In the genomic region with DNA sequence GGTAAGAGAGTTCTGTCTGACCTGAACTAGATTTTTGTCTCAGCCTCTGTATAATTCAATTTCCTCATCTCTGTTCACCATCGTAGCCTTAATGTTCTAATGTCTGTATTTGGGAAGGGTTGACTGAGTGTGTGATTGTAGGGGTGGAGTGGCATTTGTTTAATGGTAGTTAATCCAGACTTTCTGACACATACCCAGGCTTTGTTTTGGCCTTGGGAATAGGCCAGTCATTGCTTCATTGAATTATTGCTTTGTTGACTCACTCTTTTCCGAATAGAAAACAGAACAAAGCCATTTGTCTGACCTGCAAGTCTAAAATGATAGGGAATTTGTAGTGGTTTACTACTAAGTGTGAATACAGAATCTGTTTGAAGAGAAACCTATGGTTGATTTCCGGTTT, we compare ENCODE assay signal across 29 mouse cellular contexts.
A peak's percentile ranks its signal among the peaks of the same experiment; 100 is the strongest.
DNase-seq lines count a peak whose midpoint lies in the region; ATAC-seq and TF ChIP-seq lines count a peak whose summit lies in the region.
"Had no signal": no experiment of that assay in that cellular context is flagged by ENCODE, and none has a peak within 500 bp of the region (broad histone marks: within the 10 kb centered on the region; RNA-seq: fewer than 3 reads in every experiment).

No protein-coding gene starts in this region.

- 68% methylated on average over 3 of the region's 3 CpGs for WGBS in lung, postnatal 0 days
- 68% methylated on average over 3 of the region's 3 CpGs for WGBS in forebrain, embryonic 16.5 days

- peaks cover 10% of the 10 kb centered on the region; the same call in 1 of the 2 replicates for H3K4me1 ChIP-seq in lung, postnatal 0 days (ENCODE audit: insufficient read depth, low read depth, low read length)
- 0 out of 2 replicates have a peak, but pooled peaks cover 3% of the 10 kb centered on the region for H3K4me1 ChIP-seq in forebrain, embryonic 16.5 days (replicated peaks; ENCODE audit: control insufficient read depth, insufficient read depth, low read length)
- H3K4me1 ChIP-seq: forebrain, embryonic 15.5 days; hindbrain, embryonic 10.5 days; hindbrain, embryonic 15.5 days; kidney, embryonic 15.5 days; midbrain, embryonic 10.5 days; midbrain, embryonic 15.5 days had no signal

- no peak for TF ChIP-seq CTCF in gastrocnemius, adult 2 months (IDR thresholded peaks at IDR 0.05)
- no peak for TF ChIP-seq CTCF in lung, postnatal 0 days (IDR thresholded peaks at IDR 0.05)

- H3K4me2 ChIP-seq in lung, postnatal 0 days (replicated peaks; ENCODE audit: low read depth, low read length) = no peak overlapping the region
- no peak overlapping the region for H3K4me2 ChIP-seq in forebrain, embryonic 16.5 days (ENCODE audit: low read length)
- H3K4me2 ChIP-seq: forebrain, embryonic 15.5 days; heart, embryonic 13.5 days; hindbrain, embryonic 15.5 days; kidney, embryonic 15.5 days; midbrain, embryonic 15.5 days had no signal

- H3K27ac ChIP-seq in gastrocnemius, adult 2 months = peak overlapping the region; percentile 55
- no peak overlapping the region for H3K27ac ChIP-seq in lung, postnatal 0 days (ENCODE audit: low read length)
- no peak overlapping the region for H3K27ac ChIP-seq in forebrain, embryonic 16.5 days (ENCODE audit: low read length)
- H3K27ac ChIP-seq: forebrain, embryonic 15.5 days; heart, embryonic 13.5 days; hindbrain, embryonic 10.5 days; hindbrain, embryonic 15.5 days; kidney, embryonic 15.5 days; midbrain, embryonic 10.5 days; midbrain, embryonic 15.5 days had no signal

- DNase-seq in gastrocnemius, adult 2 months = no peak
- DNase-seq in gastrocnemius, adult 18-20 months (ENCODE audit: low spot score) = no peak
- DNase-seq in lung, postnatal 0 days (ENCODE audit: low spot score) = peak; percentile 49
- no peak for DNase-seq in lung, postnatal 36 days
- peak; percentile 61 for DNase-seq in fat pad, adult 2 months (ENCODE audit: extremely low read depth, low read depth, low spot score)
- no peak for DNase-seq in neural tube, embryonic 10.5 days (ENCODE audit: extremely low spot score, low spot score)
- DNase-seq: adrenal gland, postnatal 14 days; cerebellum, adult 11-12 months; cerebellum, postnatal 14 days; gastrocnemius, postnatal 14 days; heart, adult 18-20 months; heart, postnatal 10 days; kidney, adult 11 months; kidney, postnatal 25 days; liver; lung, adult 18-20 months; lung, postnatal 10 days; right cerebral cortex, postnatal 25 days; thymus, adult 18-20 months; thymus, postnatal 36 days had no signal

- intact Hi-C loops in gastrocnemius, adult 2 months (cut with DNase I) = no loop called here

- TF ChIP-seq EP300 in lung, postnatal 0 days (IDR thresholded peaks at IDR 0.05) = no peak

- H3K9me3 ChIP-seq in lung, postnatal 0 days (ENCODE audit: low read length) = no peaks in the 10 kb centered on the region
- H3K9me3 ChIP-seq in forebrain, embryonic 16.5 days (ENCODE audit: control insufficient read depth, low read length) = no peaks in the 10 kb centered on the region
- H3K9me3 ChIP-seq: forebrain, embryonic 15.5 days; heart, embryonic 13.5 days; hindbrain, embryonic 10.5 days; hindbrain, embryonic 15.5 days; kidney, embryonic 15.5 days; midbrain, embryonic 10.5 days; midbrain, embryonic 15.5 days had no signal

- no peak overlapping the region for H3K4me3 ChIP-seq in gastrocnemius, adult 2 months
- H3K4me3 ChIP-seq in lung, postnatal 0 days (ENCODE audit: low read depth, low read length) = no peak overlapping the region
- H3K4me3 ChIP-seq in forebrain, embryonic 16.5 days (replicated peaks; ENCODE audit: low read length) = no peak overlapping the region
- H3K4me3 ChIP-seq: forebrain, embryonic 15.5 days; heart, embryonic 13.5 days; hindbrain, embryonic 10.5 days; hindbrain, embryonic 15.5 days; kidney, embryonic 15.5 days; midbrain, embryonic 10.5 days; midbrain, embryonic 15.5 days had no signal

- ATAC-seq in lung, postnatal 0 days = no peak
- ATAC-seq in forebrain, embryonic 16.5 days = no peak
- ATAC-seq: forebrain, embryonic 15.5 days; inflammation-experienced regulatory T-cells, adult 6 months; midbrain, embryonic 15.5 days had no signal

- H3K36me3 ChIP-seq in lung, postnatal 0 days (ENCODE audit: insufficient read depth, low read length) = peaks cover 11% of the 10 kb centered on the region
- no peaks in the 10 kb centered on the region for H3K36me3 ChIP-seq in forebrain, embryonic 16.5 days (ENCODE audit: control insufficient read depth, insufficient read depth)
- H3K36me3 ChIP-seq: forebrain, embryonic 15.5 days; hindbrain, embryonic 15.5 days; midbrain, embryonic 15.5 days had no signal

- no peak overlapping the region for H3K9ac ChIP-seq in lung, postnatal 0 days (replicated peaks; ENCODE audit: low read depth)
- H3K9ac ChIP-seq in forebrain, embryonic 16.5 days (replicated peaks; ENCODE audit: low read depth, low read length) = no peak overlapping the region
- H3K9ac ChIP-seq: forebrain, embryonic 15.5 days; heart, embryonic 13.5 days; hindbrain, embryonic 15.5 days; kidney, embryonic 15.5 days; midbrain, embryonic 15.5 days had no signal

- H3K27me3 ChIP-seq in lung, postnatal 0 days (replicated peaks; ENCODE audit: insufficient read depth, low read length) = no peaks in the 10 kb centered on the region
- H3K27me3 ChIP-seq in forebrain, embryonic 16.5 days (replicated peaks; ENCODE audit: control insufficient read depth, insufficient read depth, low read length) = no peaks in the 10 kb centered on the region
- H3K27me3 ChIP-seq: forebrain, embryonic 15.5 days; heart, embryonic 13.5 days; hindbrain, embryonic 15.5 days; kidney, embryonic 15.5 days; midbrain, embryonic 15.5 days had no signal

Comparison
In these comparisons a context has a peak if more than half of its experiments do, and no peak if none do; other contexts are left out.
1. DNase-seq: peak in lung, postnatal 0 days (single experiment) and fat pad, adult 2 months (single experiment); none in gastrocnemius, adult 2 months (single experiment), gastrocnemius, adult 18-20 months (single experiment), lung, postnatal 36 days (single experiment) and neural tube, embryonic 10.5 days (single experiment).